ENCODE assay signal across 8 mouse cellular contexts in the genomic region with DNA sequence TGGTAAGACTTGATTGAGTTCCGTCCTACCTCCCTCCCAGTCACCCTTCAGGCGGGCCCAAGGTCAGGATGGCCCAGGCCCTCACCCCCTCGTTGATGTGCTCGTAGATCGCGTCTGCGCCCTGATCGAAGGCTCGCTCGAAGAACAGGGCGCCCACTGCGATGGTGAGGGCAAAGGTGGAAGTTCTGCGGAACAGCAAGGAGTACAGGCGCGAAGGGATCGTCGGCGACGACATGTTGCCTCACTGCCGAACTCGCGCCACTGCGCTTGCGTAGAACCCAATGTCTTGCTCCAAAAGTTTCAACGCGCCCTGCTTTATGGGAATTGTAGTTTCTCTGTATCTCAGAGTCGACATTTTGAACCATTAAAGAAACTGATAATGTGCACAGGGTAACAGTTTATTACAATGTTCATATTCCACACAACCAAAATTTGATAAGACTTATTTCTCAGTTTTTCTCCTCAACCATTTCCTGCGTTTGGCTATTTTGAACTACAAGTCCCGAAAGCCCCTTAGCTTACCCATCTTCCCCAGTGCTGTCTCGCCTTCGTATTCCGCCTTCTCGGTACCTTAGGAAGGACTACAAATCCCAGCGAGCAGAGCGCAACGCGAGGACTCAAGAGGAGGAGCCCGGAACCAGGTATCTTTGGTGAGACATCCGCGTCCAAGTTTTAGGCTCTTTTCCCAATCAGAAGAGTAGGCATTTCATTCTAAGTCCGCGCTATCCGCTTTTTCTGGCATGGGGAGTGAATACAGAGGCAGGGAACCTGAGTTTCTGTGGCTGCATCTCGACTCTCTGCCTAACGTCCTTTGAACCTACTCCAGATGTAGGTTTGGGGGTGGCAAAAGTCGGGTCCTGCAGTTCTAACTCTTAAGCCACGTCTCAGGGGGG. TPM values are rescaled to one million over a fixed set of nuclear protein-coding genes. Genes with fewer than 3 reads are reported as not detected.
DNase-seq lines count a peak whose midpoint lies in the region; ATAC-seq lines count a peak whose summit lies in the region.

A gene (minus strand): TSS at position 271 of the 893 bp plus-strand sequence.
A gene (plus strand): TSS at position 607 of the 893 bp plus-strand sequence.

- DNase-seq in adrenal gland, adult (ENCODE audit: inconsistent age in 2 of 2, low spot score in 1 of 2) = peak; percentile 93 to 98
- DNase-seq in embryo, embryonic 10.5 days (ENCODE audit: low spot score) = peak; percentile 96
- DNase-seq in gastrocnemius, postnatal 14 days = peak; percentile 93
- DNase-seq in left cerebral cortex, postnatal 10 days (ENCODE audit: extremely low spot score in 1 of 2, low spot score in 2 of 2) = peak; percentile 91 to 95
- peak; percentile 88 for DNase-seq in right cerebral cortex, postnatal 25 days
- peak; percentile 85 to 90 for DNase-seq in urinary bladder, postnatal 4 days (ENCODE audit: low spot score in 2 of 2)

- peak; percentile 99 for ATAC-seq in inflammation-experienced regulatory T-cells, adult 6 months
- ATAC-seq in megakaryocyte-erythroid progenitor cell, adult 5-6 weeks (replicated peaks; ENCODE audit: low FRiP score, low TSS enrichment, poor library complexity, severe bottlenecking) = peak; percentile 98

- intact Hi-C loops in gastrocnemius, postnatal 14 days (cut with DNase I; ENCODE audit: low total_unique reads) = no loop called here
- intact Hi-C loops in left cerebral cortex, postnatal 10 days (cut with DNase I) = loop anchor here (5.0 kb wide), 1 partner anchor 267 kb away; no protein-coding TSS in a partner anchor

RNA-seq across cellular contexts. Expression of the first gene that starts in this region (rescaled TPM):
- 100 to 1,000 TPM; 851 to 959 TPM for total RNA-seq in gastrocnemius, postnatal 14 days (2021)
- 100 to 1,000 TPM; 424 to 529 (median 465) TPM for polyA plus RNA-seq in inflammation-experienced regulatory T-cells, adult 6 months (2017; shearing (Covaris generic))
- 100 to 1,000 TPM; 411 to 418 TPM for total RNA-seq in left cerebral cortex, postnatal 10 days (2021)
- total RNA-seq in megakaryocyte-erythroid progenitor cell, adult 5-6 weeks (2014; fragmentation: Nextera tagmentation) = 465 and 535 TPM in 2 replicates
- 83.7 and 121 TPM in 2 replicates for total RNA-seq in megakaryocyte-erythroid progenitor cell, adult 5-6 weeks (2017)

RNA-seq across cellular contexts. Expression of the second gene that starts in this region (rescaled TPM):
- total RNA-seq in gastrocnemius, postnatal 14 days (2021) = 10 to 100 TPM; 14.8 to 15.1 TPM
- 100 to 1,000 TPM; 125 to 146 (median 127) TPM for polyA plus RNA-seq in inflammation-experienced regulatory T-cells, adult 6 months (2017; shearing (Covaris generic))
- total RNA-seq in left cerebral cortex, postnatal 10 days (2021) = 10 to 100 TPM; 26.8 to 28.2 TPM
- 24.5 and 37.3 TPM in 2 replicates for total RNA-seq in megakaryocyte-erythroid progenitor cell, adult 5-6 weeks (2014; fragmentation: Nextera tagmentation)
- 3.4 and 8.1 TPM in 2 replicates for total RNA-seq in megakaryocyte-erythroid progenitor cell, adult 5-6 weeks (2017)

Comparison
In these comparisons a context has a peak if more than half of its experiments do, and no peak if none do; other contexts are left out.
1. Peak in every context shown above with its lines: DNase-seq and ATAC-seq.